Mouse (Mus musculus) CH12.LX (cell line): ENCODE measurements at regions not wholly inside any gene's neighbourhood (a gene's known extent, or its start where the extent isn't known, plus 50 kb on each side); places are given as distances from the start of the nearest gene placed in this dataset.

ENCODE experiments used
- DNase-seq: peaks from one replicate; pipeline ENCODE4 v3.0.0-alpha.2; 2013; ENCODE audit errors: extremely low read depth
- H3K27ac ChIP-seq: 2 replicates; pipeline ENCODE4 v1.5.1; 2012; ENCODE audit warnings: low read depth, mild to moderate bottlenecking, control low read depth, moderate library complexity; ENCODE audit not compliant: insufficient read depth
- H3K27me3 ChIP-seq: replicated peaks from 2 replicates; pipeline ENCODE3; 2012; ENCODE audit warnings: inconsistent platforms
- H3K36me3 ChIP-seq, 2 experiments: replicated peaks in 1 of 2; 2 replicates each; pipeline versions ENCODE3 to v1.6.1; 2012; ENCODE audit warnings: inconsistent platforms in 1 of 2, low read length in 1 of 2, mild to moderate bottlenecking in 1 of 2, mixed read lengths in 1 of 2, moderate library complexity in 1 of 2; ENCODE audit not compliant: control insufficient read depth in 1 of 2, insufficient read depth in 1 of 2
- H3K4me1 ChIP-seq, 2 experiments: 2 replicates each; pipeline ENCODE4 v1.6.1; 2012; ENCODE audit warnings: inconsistent platforms in 1 of 2, moderate library complexity in 1 of 2; ENCODE audit not compliant: insufficient read depth in 2 of 2, control insufficient read depth in 1 of 2
- H3K4me2 ChIP-seq: 2 replicates; pipeline ENCODE4 v1.6.1; 2012; ENCODE audit warnings: low read depth, mild to moderate bottlenecking, control low read depth; ENCODE audit not compliant: poor library complexity, insufficient read depth, severe bottlenecking
- H3K4me3 ChIP-seq, 3 experiments: fragments of 150-350 bp in 1 of 3; sonication (generic) in 1 of 3; replicated peaks in 1 of 3; 2 replicates each; pipeline versions ENCODE3 to v1.5.1; 2011 to 2012; ENCODE audit warnings: low read depth in 2 of 3, low read length in 2 of 3, mild to moderate bottlenecking in 2 of 3, moderate library complexity in 2 of 3, control low read depth in 1 of 3, improper control_type of control experiment in 1 of 3, inconsistent platforms in 1 of 3, mixed read lengths in 1 of 3; ENCODE audit not compliant: poor library complexity in 1 of 3
- H3K79me2 ChIP-seq: replicated peaks from 2 replicates; pipeline ENCODE4 v1.6.1; 2012; ENCODE audit warnings: mild to moderate bottlenecking, moderate library complexity; ENCODE audit not compliant: control insufficient read depth, poor library complexity, insufficient read depth, severe bottlenecking; ENCODE audit errors: extremely low read depth
- H3K9ac ChIP-seq: 2 replicates; pipeline ENCODE4 v1.6.1; 2012; ENCODE audit warnings: low read depth, mild to moderate bottlenecking, control low read depth, moderate library complexity; ENCODE audit not compliant: insufficient read depth
- H3K9me3 ChIP-seq: replicated peaks from 2 replicates; pipeline ENCODE3; 2012; ENCODE audit warnings: low read length, inconsistent platforms, mixed read lengths
- BHLHE40 ChIP-seq: IDR thresholded peaks from 2 replicates; pipeline ENCODE4 v1.6.1; 2011; ENCODE audit warnings: mild to moderate bottlenecking, low read depth, low read length, improper control_type of control experiment
- CHD2 ChIP-seq: IDR thresholded peaks from 2 replicates; pipeline ENCODE4 v1.6.1; 2011; ENCODE audit warnings: low read length, improper control_type of control experiment
- EP300 ChIP-seq: IDR thresholded peaks from 2 replicates; pipeline ENCODE4 v1.6.1; 2011; ENCODE audit warnings: low read length, improper control_type of control experiment
- ETS1 ChIP-seq: conservative IDR thresholded peaks from 2 replicates; pipeline ENCODE4 v1.6.1; 2012; ENCODE audit warnings: low read depth, mild to moderate bottlenecking, inconsistent platforms, low read length, improper control_type of control experiment, moderate library complexity
- HCFC1 ChIP-seq: IDR thresholded peaks from 2 replicates; pipeline ENCODE4 v1.6.1; 2012; ENCODE audit warnings: low read depth, mild to moderate bottlenecking, inconsistent platforms, low read length, improper control_type of control experiment
- MAFK ChIP-seq: IDR thresholded peaks from 2 replicates; pipeline ENCODE4 v1.6.1; 2011; ENCODE audit warnings: low read length, improper control_type of control experiment; ENCODE audit not compliant: insufficient replicate concordance
- MAX ChIP-seq: IDR thresholded peaks from 2 replicates; pipeline ENCODE4 v1.6.1; 2011; ENCODE audit warnings: low read length, improper control_type of control experiment
- MEF2A ChIP-seq: IDR thresholded peaks from 2 replicates; pipeline ENCODE4 v1.6.1; 2014; ENCODE audit warnings: low read depth, mild to moderate bottlenecking, inconsistent platforms, low read length, improper control_type of control experiment, borderline replicate concordance
- PAX5 ChIP-seq: IDR thresholded peaks from 2 replicates; pipeline ENCODE4 v1.6.1; 2012; ENCODE audit warnings: low read length, inconsistent platforms, mixed read lengths
- POLR2A ChIP-seq: IDR thresholded peaks from 2 replicates; pipeline ENCODE4 v1.6.1; 2011; ENCODE audit warnings: low read depth, mild to moderate bottlenecking, improper control_type of control experiment, low read length
- POLR2AphosphoS2 ChIP-seq: IDR thresholded peaks from 2 replicates; pipeline ENCODE4 v1.6.1; 2011; ENCODE audit warnings: low read depth, low read length, improper control_type of control experiment
- RAD21 ChIP-seq: IDR thresholded peaks from 2 replicates; pipeline ENCODE4 v1.6.1; 2011; ENCODE audit warnings: low read depth, mild to moderate bottlenecking, low read length, improper control_type of control experiment, moderate library complexity
- RCOR1 ChIP-seq: conservative IDR thresholded peaks from 2 replicates; pipeline ENCODE4 v1.6.1; 2012; ENCODE audit warnings: low read depth, mild to moderate bottlenecking, inconsistent platforms, low read length, improper control_type of control experiment
- SMC3 ChIP-seq: IDR thresholded peaks from 2 replicates; pipeline ENCODE4 v1.6.1; 2011; ENCODE audit warnings: low read depth, low read length, improper control_type of control experiment
- UBTF ChIP-seq: IDR thresholded peaks from 2 replicates; pipeline ENCODE4 v1.6.1; 2012; ENCODE audit warnings: low read depth, mild to moderate bottlenecking, inconsistent platforms, low read length, improper control_type of control experiment, moderate library complexity
- ZC3H11A ChIP-seq: IDR thresholded peaks from 2 replicates; pipeline ENCODE4 v1.6.1; 2012; ENCODE audit warnings: low read depth, mild to moderate bottlenecking, inconsistent platforms, low read length, improper control_type of control experiment
- dilution Hi-C: fragments of 300-500 bp; cut with MboI; formaldehyde crosslinking; loops from 2 replicates; pipeline ENCODE4 v1.14.3; 2020; ENCODE audit warnings: low sequenced_read_pairs; ENCODE audit not compliant: extremely low pct_unique_long_range_greater_than_20kb, extremely low pct_ligation_motif_present
- in situ Hi-C: fragments of 300-500 bp; cut with MboI; formaldehyde crosslinking; loops from 3 replicates; pipeline ENCODE4 v1.14.3; 2019; ENCODE audit warnings: low sequenced_read_pairs, low pct_ligation_motif_present, low pct_unique_long_range_greater_than_20kb, mixed read lengths

GRCm38 (mm10) chr14:114001377-114001776, 687.0 kb downstream of the Tpm3-rs7 start:
- Histone ChIP-seq H3K4me2 (no peak overlapping the region), H3K36me3 (no peaks in the 10 kb centered on the region), H3K9me3 (peaks cover 34% of the 10 kb centered on the region), H3K4me3 (no peak overlapping the region), H3K27me3 (no peaks in the 10 kb centered on the region), H3K79me2 (no peaks in the 10 kb centered on the region), H3K4me1 (no peaks in the 10 kb centered on the region), H3K27ac (no peak overlapping the region), H3K9ac (no peak overlapping the region)
- DNase-seq: no peak
- no peak for TF ChIP-seq HCFC1
- in situ Hi-C loops (no loop called here), dilution Hi-C loops (no loop called here)

- H3K9me3 ChIP-seq: peaks cover 36% of the 10 kb centered on the region
- no peak overlapping the region for H3K27ac ChIP-seq
- H3K27me3 ChIP-seq: no peaks in the 10 kb centered on the region
- no peak for TF ChIP-seq MAFK
- TF ChIP-seq ETS1: no peak
- TF ChIP-seq PAX5: no peak
- no peak for TF ChIP-seq UBTF
- TF ChIP-seq CHD2: no peak
- TF ChIP-seq POLR2A: no peak
- TF ChIP-seq ZC3H11A: no peak
- no peak for TF ChIP-seq MEF2A
- no peak for TF ChIP-seq BHLHE40
- TF ChIP-seq MAX: no peak
- no peak for TF ChIP-seq POLR2AphosphoS2
- no peak overlapping the region for H3K4me3 ChIP-seq
- no peaks in the 10 kb centered on the region for H3K4me1 ChIP-seq
- dilution Hi-C loops (no loop called here), in situ Hi-C loops (no loop called here)
- H3K9ac ChIP-seq: no peak overlapping the region
- H3K4me2 ChIP-seq: no peak overlapping the region
- no peaks in the 10 kb centered on the region for H3K79me2 ChIP-seq
- no peak for DNase-seq
- no peaks in the 10 kb centered on the region for H3K36me3 ChIP-seq
Observed at GRCm38 (mm10) chr14:114002420-114002819, 688.0 kb downstream of the Tpm3-rs7 start.

GRCm38 (mm10) chr14:114037063-114037462, 722.7 kb downstream of the Tpm3-rs7 start:
- in situ Hi-C loops: no loop called here
- H3K27me3 ChIP-seq: no peaks in the 10 kb centered on the region
- no peak for TF ChIP-seq POLR2A
- TF ChIP-seq RCOR1: no peak
- no peak for TF ChIP-seq SMC3
- no peak for TF ChIP-seq EP300
- no peak for TF ChIP-seq RAD21
- no peak for TF ChIP-seq BHLHE40
- TF ChIP-seq, all 38 proteins: peak for 0

More at GRCm38 (mm10) chr14:114037063-114037462, 722.7 kb downstream of the Tpm3-rs7 start:
- dilution Hi-C loops: no loop called here
- Histone ChIP-seq H3K4me2 (no peak overlapping the region), H3K4me3 (no peak overlapping the region), H3K27ac (no peak overlapping the region), H3K9ac (no peak overlapping the region), H3K4me1 (no peaks in the 10 kb centered on the region), H3K9me3 (peaks cover 18% of the 10 kb centered on the region), H3K79me2 (no peaks in the 10 kb centered on the region), H3K36me3 (no peaks in the 10 kb centered on the region)
- DNase-seq: no peak
